Mouse (Mus musculus) megakaryocyte, embryonic 14.5 days (primary cell): ENCODE measurements around the gene Rbms3.

Experiments
- FLI1 ChIP-seq: IDR thresholded peaks from 2 replicates; pipeline ENCODE4 v1.6.1; 2012; ENCODE audit warnings: low read length, inconsistent platforms, mixed read lengths
- GATA1 ChIP-seq: IDR thresholded peaks from 3 replicates; pipeline ENCODE4 v1.6.1; 2012; ENCODE audit warnings: mixed read lengths, low read length, inconsistent platforms, borderline replicate concordance

DNA sequence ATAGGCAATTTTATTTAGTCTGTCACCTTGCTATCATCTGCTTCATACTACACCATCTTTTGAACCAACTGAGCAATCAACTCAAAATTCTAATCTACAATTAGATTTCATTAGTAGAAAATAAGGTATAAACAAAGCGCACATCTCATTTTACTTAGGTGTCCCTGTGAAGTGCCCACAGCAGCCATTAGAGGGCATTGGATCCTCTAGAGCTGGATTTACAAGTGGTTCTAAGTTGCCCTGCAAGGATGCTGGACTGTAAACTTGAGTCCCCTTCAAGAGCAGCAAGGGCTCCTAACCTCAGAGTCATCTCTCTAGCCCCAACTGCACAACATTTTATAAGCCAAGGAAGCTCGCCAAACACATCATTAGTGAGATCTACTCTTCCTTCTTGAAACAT lies 891.9 kb downstream of the Rbms3 start:
- TF ChIP-seq GATA1 (no peak), FLI1 (no peak)
